Mouse (Mus musculus): ENCODE measurements around the gene Hes3. TPM values are rescaled to one million over a fixed set of nuclear protein-coding genes. Genes with fewer than 3 reads are reported as not detected.

Hes3 gene
- polyA plus RNA-seq (2012; ENCODE audit: low replicate concordance): 0.15 and 0.66 TPM in 2 replicates

GRCm38 (mm10) chr4:152291562-152291961 lies at the start of gene Hes3:
Gene Hes3, minus strand, starts transcription at chr4:152291662.

DNA sequence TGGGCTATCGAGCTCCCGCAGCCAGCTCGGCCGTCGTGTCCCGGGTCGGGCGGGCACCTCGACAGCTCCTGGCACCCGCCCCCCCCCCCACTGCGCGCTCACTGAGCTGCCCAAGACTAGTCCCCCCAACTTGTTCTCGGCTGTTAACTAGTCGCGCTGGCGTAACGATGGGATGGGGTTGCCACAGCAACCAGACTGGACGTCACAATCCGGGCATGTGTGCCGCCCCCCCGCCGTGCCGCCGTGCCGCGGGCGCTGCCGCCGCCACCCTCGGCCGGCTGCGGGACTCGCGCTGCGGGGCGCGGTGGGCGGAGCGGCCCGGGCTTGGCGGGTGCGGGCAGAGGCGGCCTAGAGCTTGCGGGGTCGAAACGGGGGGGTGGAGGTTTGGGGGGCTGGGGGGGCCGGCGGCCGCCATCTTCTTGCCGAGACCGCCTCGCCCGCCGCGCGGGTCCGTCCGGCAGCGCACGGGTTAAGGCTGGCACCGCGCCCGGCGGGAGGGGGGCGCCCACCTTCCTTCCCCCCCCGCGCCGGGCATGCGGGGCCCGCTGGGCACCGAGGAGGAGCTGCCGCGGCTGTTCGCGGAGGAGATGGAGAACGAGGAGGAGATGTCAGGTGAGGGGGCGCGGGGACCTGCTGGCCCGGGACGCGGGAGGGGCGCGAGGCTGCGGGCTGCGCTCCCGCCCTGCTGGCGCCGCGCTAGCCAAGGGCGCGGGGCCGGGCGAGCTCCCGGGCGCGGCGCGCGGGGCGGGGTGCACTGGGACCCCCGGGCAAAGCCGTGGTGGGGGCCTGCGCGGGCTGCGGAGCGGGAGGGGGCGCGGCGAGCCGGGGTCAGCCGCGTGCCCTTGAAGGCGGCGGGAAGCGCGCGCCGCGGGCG lies 47.2 kb upstream of the Hes3 start, which contains the start of gene Chd5:
Chd5 (plus strand) TSS at position 233 of the 874 bp plus-strand sequence.

GRCm38 (mm10) chr4:152325574-152326411 lies 34.3 kb upstream of the Hes3 start, which contains the start of gene Rpl22:
Gene Rpl22, plus strand, starts transcription at chr4:152325742.

DNA sequence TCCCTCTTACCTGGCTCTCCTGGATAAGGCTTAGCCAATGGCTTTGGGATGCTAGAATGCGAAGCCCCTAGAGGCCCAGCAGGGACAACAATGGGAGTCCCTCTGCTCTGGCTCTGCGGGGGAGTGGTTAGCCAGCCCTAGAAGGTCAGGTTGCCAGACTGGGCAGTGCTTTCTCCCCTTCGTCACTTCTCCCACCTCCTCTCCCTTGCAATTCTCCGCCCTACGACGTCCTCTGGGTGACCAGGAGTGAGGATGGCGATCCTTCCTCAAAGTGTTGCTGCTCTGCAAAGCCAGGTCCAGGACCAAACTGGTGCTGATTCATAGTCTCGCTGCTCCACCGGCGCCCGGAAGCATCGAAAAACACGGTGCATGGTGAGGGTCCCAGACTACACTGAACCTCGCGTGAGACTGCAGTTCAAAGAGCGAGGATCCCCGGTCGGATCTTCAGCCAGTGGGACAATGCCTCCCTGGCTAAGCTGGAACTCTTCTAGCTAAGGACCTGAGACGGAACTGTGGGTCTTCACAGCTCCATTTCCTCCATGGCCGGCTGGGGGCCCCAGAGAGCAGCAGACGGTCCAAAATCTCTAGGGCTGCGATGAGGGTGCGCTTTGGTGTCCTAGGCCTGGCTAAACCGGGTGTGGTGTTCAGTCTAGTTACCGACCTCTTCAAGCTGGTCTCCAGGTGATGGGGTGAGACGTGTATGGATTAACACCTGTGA lies 27.2 kb upstream of the Hes3 start, which contains the start of gene Rnf207:
Rnf207 (minus strand) TSS at position 477 of the 718 bp plus-strand sequence.

GRCm38 (mm10) chr4:152296874-152297861 lies 5.7 kb upstream of the Hes3 start, which contains the start of gene Icmt:
Gene Icmt, plus strand, starts transcription at chr4:152297227.

DNA sequence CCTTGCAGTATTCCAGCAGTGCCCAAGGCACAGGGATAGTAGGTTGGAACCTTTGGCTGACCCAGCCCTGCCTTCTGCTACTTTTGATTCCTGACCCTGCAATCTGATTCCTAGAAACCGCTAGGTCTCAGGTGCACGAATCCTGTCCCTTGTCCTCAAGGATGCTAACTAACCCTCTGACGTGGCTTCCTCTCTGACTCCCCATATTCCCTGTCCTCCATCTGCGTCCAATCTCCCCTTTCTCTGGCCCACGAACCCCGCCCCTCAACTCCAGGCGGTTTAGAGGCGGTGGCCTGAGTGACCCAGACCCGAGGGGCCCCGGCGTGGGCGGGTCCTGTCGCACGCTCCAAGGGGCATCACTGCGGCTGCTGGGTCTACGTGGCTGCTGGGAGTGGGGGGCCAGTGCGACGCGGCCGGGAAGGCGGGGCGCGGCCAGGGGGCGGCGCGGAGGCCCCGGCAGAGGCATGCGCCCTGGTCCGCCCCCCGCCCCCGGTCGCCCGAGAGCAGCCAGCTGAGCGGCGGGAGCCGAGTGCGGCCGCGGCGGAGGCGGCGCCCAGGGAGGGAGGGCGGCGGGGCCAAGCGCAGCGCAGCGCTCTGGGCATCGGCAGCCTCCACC lies 17.7 kb downstream of the Hes3 start, which contains the start of gene Gpr153:
Gpr153 (plus strand) TSS at position 612 of the 616 bp plus-strand sequence.

Other genes with a start within 250 kb of the Hes3 start
- 15.3 and 24.9 TPM in 2 replicates for gene Plekhg5, start 219.2 kb downstream of the Hes3 start, polyA plus RNA-seq (2012; ENCODE audit: low replicate concordance)
- gene Tnfrsf25, start 175.7 kb downstream of the Hes3 start, polyA plus RNA-seq (2012; ENCODE audit: low replicate concordance): 17.3 and 25.1 TPM in 2 replicates
- 6.3 and 22.6 TPM in 2 replicates for gene Espn, start 139.3 kb downstream of the Hes3 start, polyA plus RNA-seq (2012; ENCODE audit: low replicate concordance)
- gene Hes2, start 132.8 kb downstream of the Hes3 start, polyA plus RNA-seq (2012; ENCODE audit: low replicate concordance): 0.07 TPM in 1 of 2 replicates, not detected in the other
- gene Acot7, start 113.5 kb downstream of the Hes3 start, polyA plus RNA-seq (2012; ENCODE audit: low replicate concordance): 12.2 and 15.4 TPM in 2 replicates
- 0.18 and 0.36 TPM in 2 replicates for gene Gpr153, start 17.4 kb downstream of the Hes3 start, polyA plus RNA-seq (2012; ENCODE audit: low replicate concordance)
- gene Icmt, start 5.6 kb upstream of the Hes3 start, polyA plus RNA-seq (2012; ENCODE audit: low replicate concordance): 20.9 and 25.6 TPM in 2 replicates
- gene Rnf207, start 27.3 kb upstream of the Hes3 start, polyA plus RNA-seq (2012; ENCODE audit: low replicate concordance): 0.07 TPM in 1 of 2 replicates, not detected in the other
- 30.9 and 117 TPM in 2 replicates for gene Rpl22, start 34.1 kb upstream of the Hes3 start, polyA plus RNA-seq (2012; ENCODE audit: low replicate concordance)
- gene Chd5, start 47.0 kb upstream of the Hes3 start, polyA plus RNA-seq (2012; ENCODE audit: low replicate concordance): 0.03 and 0.20 TPM in 2 replicates
- gene Nphp4, start 185.0 kb upstream of the Hes3 start, polyA plus RNA-seq (2012; ENCODE audit: low replicate concordance): 1.9 and 2.1 TPM in 2 replicates
- 96.8 and 117 TPM in 2 replicates for gene Kcnab2, start 186.2 kb upstream of the Hes3 start, polyA plus RNA-seq (2012; ENCODE audit: low replicate concordance)